Mouse (Mus musculus) T-helper 1 cell (primary cell): ENCODE results near the gene Cacna1a.
"Not testable (repeated sequence)": the region's sequence is repeated elsewhere in the genome, so short reads cannot be mapped to it uniquely, and the experiment has no call there.

Source experiments
- in situ Hi-C: fragments of 300-600 bp; cut with MboI, MseI; formaldehyde crosslinking; loops from one replicate; pipeline ENCODE4 v1.15.1; 2025; ENCODE audit warnings: high pct_unique_total_duplicates

Cacna1a gene

DNA sequence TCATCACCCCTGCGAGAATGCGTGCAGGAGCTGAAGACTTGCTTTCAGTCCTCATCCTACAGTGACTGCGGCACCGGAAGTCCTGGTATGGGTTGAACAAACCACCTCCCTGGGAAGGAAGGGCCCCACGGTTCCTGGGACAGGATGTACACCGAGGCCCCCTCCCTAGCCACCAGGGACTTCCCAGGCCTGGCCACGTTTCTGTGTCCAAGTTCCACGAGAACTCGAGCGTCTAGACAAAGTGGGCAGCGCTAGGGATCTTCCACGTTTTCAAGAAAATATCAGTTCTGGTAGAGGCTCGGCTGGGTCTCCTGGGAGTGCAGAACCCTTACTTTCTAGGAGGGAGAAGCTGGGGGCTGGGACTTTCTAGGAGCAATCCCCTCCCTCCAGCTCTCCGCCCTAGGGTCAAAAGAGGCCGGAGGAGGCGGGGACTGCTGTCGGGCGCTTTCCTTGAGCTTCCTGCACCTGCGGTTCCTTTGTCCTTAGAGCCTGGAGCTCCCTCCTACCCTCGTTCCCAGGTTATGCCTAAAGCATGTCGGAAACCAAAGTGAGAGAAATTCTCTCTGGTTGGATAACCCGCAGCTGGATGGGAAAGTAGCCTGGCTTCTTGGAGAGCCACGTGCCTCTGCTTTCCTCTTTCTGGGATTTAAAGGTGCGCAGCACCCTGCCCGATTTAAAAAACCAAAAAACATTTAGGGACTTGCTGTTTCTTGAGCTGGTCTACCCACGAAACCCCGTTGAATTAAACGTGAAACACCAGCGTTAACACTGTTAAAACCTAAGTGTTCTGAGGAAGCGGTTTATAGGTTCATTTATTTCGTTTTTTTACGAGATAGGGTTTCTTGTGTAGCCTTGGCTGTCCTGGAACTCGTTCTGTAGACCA lies 271.9 kb downstream of the Cacna1a start:
- in situ Hi-C loops, result no loop called here

DNA sequence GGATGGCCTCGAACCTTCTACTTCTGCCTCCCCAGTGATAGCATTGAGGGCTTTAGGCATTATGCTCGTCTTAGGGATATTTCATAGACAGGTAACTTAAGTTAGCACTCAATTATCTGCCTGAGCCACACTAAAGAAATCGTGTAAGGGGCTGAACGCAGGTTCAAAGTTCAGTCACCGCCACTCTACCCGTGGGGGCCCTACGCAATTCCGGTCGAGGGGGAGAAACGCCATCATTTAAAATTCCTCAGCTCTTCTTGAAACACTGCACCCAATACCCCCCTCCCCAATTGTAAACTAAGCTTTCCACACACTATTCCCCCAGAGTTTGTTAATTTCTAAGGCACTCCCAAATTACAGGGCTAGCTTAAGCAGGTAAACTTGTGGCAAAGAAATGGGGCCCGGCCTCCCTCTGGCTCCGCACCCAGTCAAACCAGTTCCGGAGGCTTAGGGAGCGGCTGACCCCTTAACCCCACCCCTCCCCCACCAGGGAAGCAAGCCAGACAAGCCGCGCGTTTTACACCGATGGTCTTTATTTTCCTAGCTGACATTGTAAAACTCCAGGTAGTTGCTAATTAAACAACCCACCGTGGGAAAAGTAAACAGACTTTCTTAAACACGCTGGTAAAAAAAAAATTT lies 272.7 kb downstream of the Cacna1a start:
- in situ Hi-C loops, result no loop called here

GRCm38 (mm10) chr8:84661458-84661871 lies 273.2 kb downstream of the Cacna1a start:
- in situ Hi-C loops, result no loop called here

- in situ Hi-C loops, result no loop called here
Measured at GRCm38 (mm10) chr8:84661961-84662571, 273.8 kb downstream of the Cacna1a start.

GRCm38 (mm10) chr8:84662581-84663065 lies 274.4 kb downstream of the Cacna1a start, which contains the start of gene Ier2:
TSS of gene Ier2 (minus strand) at chr8:84662852.
- in situ Hi-C loops, result no loop called here

DNA sequence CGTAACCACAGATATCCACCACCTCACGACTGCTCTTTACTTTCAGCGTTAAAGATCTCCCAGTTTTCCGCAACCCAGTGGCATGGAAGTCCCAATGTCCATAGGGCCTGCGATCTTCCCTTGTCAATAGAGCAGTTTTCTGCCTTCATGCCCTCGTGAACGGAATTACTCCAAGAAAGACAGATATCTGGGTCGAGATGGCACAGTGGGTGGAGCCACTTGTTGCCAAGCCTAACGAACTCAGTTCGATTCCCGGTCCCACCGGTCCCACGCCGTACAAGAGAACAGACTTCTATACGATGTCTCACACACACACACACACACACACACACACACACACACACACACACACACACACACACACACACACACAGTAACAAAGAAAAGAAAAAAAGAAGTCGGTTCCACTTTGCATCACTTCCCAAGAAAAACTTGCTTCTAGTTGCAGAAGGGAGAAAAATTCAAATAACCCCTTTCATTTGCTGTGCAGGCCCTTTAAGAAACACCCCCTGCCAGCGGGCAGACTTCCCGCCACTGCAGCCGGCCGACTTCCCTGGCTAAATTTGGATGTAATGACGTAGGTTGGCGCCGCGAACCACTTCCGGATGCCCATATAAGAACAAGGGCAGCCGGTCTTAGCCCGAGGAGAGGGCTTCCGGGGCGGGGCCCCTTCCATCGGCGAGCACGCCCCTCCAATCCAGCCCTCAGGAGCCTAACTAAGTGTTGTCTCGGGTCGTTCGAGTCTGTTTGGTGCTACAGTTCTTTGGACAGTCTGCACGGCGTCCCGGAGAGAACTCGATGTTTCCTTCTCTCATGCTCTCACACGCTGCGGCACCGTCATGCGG lies 275.5 kb downstream of the Cacna1a start:
- in situ Hi-C loops, result no loop called here

GRCm38 (mm10) chr8:84664566-84665384 lies 276.5 kb downstream of the Cacna1a start:
- in situ Hi-C loops, result no loop called here

GRCm38 (mm10) chr8:84665385-84665893 lies 277.2 kb downstream of the Cacna1a start:
- in situ Hi-C loops, result no loop called here

GRCm38 (mm10) chr8:84668081-84668480 lies 279.8 kb downstream of the Cacna1a start:
- in situ Hi-C loops, result no loop called here

DNA sequence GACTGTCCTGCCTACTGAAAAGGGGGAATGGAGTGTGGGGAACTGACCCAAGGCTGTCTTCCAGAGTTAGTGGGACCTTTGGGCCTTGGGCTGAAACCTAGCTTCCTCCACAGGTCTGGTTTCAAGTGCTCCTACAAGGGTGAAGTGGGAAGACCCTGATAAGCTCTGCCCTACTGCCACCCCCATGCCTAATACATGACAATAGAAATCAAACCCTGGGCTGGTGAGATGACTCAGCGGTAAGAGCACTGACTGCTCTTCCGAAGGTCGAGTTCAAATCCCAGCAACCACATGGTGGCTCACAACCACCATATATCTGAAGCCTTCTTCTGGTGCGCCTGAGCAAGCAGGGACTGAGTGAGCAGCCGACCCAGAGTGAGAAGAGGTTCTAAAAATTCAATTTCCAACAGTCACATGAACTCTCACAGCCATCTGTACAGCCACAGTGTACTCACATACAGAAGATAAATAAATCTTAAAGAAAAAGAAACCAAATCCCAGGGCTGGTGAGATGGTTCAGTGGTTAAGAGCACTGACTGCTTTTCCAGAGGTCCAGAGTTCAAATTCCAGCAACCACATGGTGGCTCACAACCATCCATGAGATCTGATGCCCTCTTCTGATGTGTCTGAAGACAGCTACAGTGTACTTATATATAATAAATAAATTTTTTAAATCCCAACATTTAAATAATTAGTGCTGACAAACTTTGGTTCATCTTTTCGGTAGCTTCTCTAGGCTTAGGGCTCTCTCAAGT lies 280.7 kb downstream of the Cacna1a start:
- in situ Hi-C loops, result no loop called here

DNA sequence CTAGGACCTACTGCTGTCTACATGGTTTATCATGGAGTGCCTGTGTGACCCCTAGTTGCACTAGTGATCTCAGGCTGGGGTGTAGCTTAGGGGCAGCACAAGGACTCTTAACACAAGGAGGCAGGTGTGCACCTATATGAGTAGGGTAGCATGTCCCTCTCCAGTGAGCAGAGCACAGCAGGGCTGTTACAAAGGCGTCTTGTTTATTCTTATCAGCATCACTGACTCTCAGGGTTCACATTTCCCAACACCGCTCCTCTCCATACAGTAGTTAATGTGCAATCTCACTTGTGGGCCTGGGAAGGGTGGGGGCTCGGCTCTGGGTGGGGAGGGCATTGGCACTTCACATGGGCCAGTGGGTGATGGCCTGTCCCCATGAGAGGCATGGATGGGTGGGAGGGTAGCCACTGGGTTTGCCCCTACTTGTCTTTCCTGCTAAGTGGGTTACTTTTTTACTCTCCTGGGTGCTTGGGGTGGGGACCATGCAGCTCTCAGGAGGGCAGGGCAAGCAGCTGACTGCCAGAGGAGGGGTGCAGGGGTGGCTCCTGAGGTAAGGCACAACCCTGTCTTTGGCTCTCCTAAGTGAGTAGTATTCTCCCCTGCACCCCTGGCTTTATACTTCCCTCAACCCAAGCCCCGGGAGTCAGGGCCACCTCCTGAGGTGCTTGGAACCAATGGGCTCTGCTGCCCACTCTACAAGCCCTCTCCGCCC lies 282.2 kb downstream of the Cacna1a start:
- in situ Hi-C loops, result not testable (repeated sequence)

DNA sequence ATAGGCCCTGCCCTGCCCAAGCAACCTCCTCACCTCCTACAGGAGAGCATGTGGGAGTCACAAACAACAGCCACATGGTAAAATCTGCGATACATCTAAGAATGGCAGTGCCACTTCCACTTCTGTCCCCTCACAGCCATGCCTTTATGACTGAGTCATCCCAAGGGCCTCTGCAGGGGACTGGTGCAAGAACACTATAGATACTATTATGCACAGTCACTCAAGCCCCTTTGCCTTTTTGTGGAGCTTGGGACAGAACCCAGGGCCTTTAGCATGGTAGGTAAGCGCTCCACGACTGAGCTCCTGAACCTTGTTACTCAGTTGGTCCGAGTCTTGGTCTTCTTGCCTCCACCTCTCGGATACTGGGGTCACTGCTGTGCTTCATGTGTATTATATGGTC lies 289.1 kb downstream of the Cacna1a start:
- in situ Hi-C loops, result no loop called here

DNA sequence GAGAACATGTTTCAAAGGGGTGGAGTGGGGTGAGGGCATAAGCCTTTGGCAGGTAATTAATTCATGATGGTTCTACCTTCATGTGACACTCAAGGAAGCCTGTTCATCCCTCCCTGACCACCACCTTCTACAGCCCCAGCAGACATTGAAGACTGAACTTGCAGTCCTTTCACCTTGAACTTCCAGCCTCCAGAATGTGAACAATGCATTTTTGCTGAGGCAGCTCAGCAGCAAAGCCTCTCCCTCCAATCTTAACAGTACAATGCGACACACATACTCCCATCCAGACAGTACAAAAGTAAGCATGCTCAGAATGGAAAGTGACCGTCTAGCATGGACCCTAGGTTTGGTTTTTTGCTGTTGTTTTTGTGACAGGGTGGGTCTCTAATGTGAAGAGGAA lies 293.2 kb downstream of the Cacna1a start:
- in situ Hi-C loops, result no loop called here

DNA sequence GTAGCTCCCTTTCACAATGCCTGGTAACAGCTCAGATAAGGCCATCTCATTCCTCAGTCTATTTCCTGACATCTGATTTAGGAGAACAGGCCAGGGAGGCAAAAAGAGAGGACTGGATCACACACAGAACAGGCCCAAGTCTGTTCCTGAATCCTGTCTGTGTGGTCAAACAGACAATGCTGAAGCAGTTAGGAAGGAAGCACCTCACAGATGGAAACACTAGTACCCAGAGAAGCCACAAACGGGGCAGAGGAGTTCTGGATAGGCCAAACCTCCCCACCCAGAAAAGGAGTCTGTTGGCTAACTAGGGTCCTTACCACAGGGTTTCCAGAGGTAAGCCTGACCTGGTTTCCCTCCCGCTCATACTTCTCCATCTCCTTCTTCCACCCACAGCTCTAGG lies 294.0 kb downstream of the Cacna1a start:
- in situ Hi-C loops, result no loop called here

GRCm38 (mm10) chr8:84684537-84684936 lies 296.3 kb downstream of the Cacna1a start:
- in situ Hi-C loops, result no loop called here

DNA sequence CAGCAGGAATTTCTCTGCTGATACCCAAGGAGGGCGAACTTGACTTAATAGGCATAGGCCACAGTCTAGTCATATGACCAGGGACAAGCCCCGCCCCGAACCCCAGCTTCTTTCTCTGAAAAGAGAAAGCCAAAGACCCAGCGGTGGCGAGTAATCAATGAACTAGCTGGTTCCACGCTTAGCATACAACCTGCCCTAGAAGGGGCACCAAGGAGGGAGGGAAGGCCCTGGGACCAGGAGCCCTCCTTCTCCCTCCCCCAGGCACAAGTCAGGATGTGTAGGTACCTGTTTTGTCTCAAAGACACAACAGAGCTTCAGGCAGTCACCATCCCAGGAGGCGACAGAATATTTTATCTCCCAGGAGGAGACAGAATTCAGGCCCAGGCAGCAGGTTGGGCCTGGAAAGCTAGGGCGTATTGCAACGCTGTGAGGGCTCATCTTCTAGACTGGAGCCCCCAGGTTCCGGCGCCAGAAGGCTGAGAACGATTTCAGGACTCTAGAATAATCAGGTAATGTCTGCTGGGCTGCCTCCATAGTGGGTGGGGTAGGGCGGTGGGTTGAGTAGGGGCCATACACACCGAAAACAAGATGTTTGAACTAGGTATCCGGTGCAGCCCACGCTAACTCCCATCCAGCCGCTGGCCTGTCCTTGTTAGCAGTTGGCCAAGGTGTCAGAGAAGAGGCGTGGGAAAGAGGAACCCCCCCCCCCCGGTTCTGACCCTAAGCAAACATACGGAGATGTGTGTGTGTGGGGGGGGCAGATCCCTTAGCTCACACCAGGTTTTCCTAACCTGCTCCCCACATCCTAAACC lies 298.2 kb downstream of the Cacna1a start, which contains the start of gene Trmt1:
TSS of gene Trmt1 (plus strand) at position 117 of the 812 bp plus-strand sequence.
- in situ Hi-C loops, result no loop called here

DNA sequence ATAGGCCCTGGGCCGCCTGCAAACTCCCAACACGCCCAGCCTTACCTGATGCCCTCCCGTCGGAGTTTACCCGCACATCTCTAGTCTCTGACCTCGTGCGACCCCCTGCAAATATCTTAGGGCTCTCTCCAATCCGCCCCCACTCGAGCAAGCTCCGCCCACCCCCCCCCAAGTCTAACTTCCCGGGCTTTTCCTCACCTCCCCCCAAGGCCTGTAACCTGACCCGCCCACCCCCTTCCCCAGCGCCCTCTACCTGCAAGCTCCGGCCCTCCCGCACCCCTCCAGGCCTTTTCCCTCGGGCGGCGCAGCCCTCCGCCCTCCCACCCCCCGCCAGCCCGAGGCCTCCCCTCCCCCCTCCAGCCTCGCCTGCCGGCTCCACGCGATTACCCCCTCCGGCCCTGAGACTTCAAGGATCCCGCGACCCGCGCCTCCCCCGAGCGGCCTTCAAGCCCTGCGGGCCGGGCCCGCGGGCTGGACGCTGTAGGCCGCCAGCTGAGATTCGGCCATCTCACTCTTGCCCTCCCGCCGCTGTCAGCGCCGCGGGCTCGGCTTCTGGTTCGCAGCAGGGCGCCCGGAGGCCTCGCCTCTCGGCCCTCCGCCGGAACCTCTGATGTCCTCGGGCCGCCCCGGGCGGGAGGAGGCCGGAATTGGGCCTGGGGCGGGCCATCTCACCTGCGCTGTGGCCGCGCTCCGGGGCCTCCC lies 298.9 kb downstream of the Cacna1a start:
- in situ Hi-C loops, result no loop called here
